Mouse (Mus musculus) heart, adult 2 months (tissue): Measurements from ENCODE around the gene Bcas1. TPM values are rescaled to one million over a fixed set of nuclear protein-coding genes. Genes with fewer than 3 reads are reported as not detected.
A peak's percentile ranks its signal among the peaks of the same experiment; 100 is the strongest.

Source experiments
- DNase-seq, 2 experiments: peaks; one replicate each; pipeline ENCODE4 v3.0.0; 2021
- H3K27ac ChIP-seq: fragments of 200-600 bp; 2 replicates; pipeline ENCODE4 v1.8.1; 2022
- H3K27me3 ChIP-seq: fragments of 200-500 bp; 2 replicates; pipeline ENCODE4 v1.6.1; 2012; ENCODE audit warnings: mild to moderate bottlenecking, low read length, inconsistent platforms, mixed read lengths; ENCODE audit not compliant: control insufficient read depth, insufficient read depth
- H3K36me3 ChIP-seq: fragments of 200-500 bp; 2 replicates; pipeline ENCODE4 v1.6.1; 2012; ENCODE audit warnings: low read length, inconsistent platforms; ENCODE audit not compliant: control insufficient read depth, insufficient read depth
- H3K4me1 ChIP-seq: fragments of 200-500 bp; 2 replicates; pipeline ENCODE4 v1.6.1; 2011; ENCODE audit warnings: low read length; ENCODE audit not compliant: control insufficient read depth, insufficient read depth
- H3K4me3 ChIP-seq: fragments of 200-600 bp; 2 replicates; pipeline ENCODE4 v1.8.1; 2022
- H3K79me2 ChIP-seq: fragments of 200-500 bp; replicated peaks from 2 replicates; pipeline ENCODE4 v1.6.1; 2012; ENCODE audit warnings: mild to moderate bottlenecking, inconsistent platforms, low read length, moderate library complexity, mixed read lengths; ENCODE audit not compliant: control insufficient read depth, insufficient read depth
- H3K9ac ChIP-seq: fragments of 200-500 bp; 2 replicates; pipeline ENCODE4 v1.6.1; 2012; ENCODE audit warnings: low read depth, mild to moderate bottlenecking, control low read depth, inconsistent platforms, low read length, mixed read lengths
- CTCF ChIP-seq: fragments of 200-600 bp; IDR thresholded peaks from 2 replicates; pipeline ENCODE4 v1.8.1; 2022; ENCODE audit warnings: antibody characterized with exemption, mild to moderate bottlenecking, moderate library complexity
- EP300 ChIP-seq: fragments of 200-500 bp; IDR thresholded peaks from 2 replicates; pipeline ENCODE4 v1.6.1; 2011; ENCODE audit warnings: low read depth, low read length, control low read depth; ENCODE audit not compliant: insufficient read depth
- POLR2A ChIP-seq: fragments of 200-500 bp; IDR thresholded peaks from 2 replicates; pipeline ENCODE4 v1.6.1; 2011; ENCODE audit warnings: mild to moderate bottlenecking, low read depth, low read length, control low read depth; ENCODE audit not compliant: insufficient read depth
- WGBS: fragments of 180-500 bp; shearing (Covaris S2); methylation state at CpG from one replicate; pipeline ENCODE4 v1.1.7; 2018; 5-methylcytosine and 5-hydroxymethylcytosine counted together
- intact Hi-C: fragments of 180-260 bp; cut with DNase I; formaldehyde crosslinking; loops from one replicate; pipeline ENCODE4 v1.15.1; 2025
- polyA plus RNA-seq: library from polyadenylated mRNA; depleted of rRNA; stranded (reverse); fragments of >200 nt; gene quantifications from 2 replicates; pipeline ENCODE4 v1.2.3, GENCODE M21; 2012
- total RNA-seq, 2 experiments: library from RNA; stranded (reverse); gene quantifications; 2 replicates each; pipeline ENCODE4 v1.2.3; 2021

Bcas1 gene
- total and polyA plus RNA-seq, 3 experiments = 0.14 to 1.1 (median 0.26) TPM

- WGBS = 1% methylated on average over 17 of the region's 17 CpGs
- TF ChIP-seq CTCF (peak; percentile 99; the same call in 1 of the 2 replicates), EP300 (peak; percentile 75; the same call in 1 of the 2 replicates), POLR2A (no peak)
- peak; percentile 73 to 80 for DNase-seq
- peak overlapping the region; percentile 25; the same call in 1 of the 2 replicates for H3K4me3 ChIP-seq
- no peak overlapping the region for H3K9ac ChIP-seq
- H3K36me3 ChIP-seq = no peaks in the 10 kb centered on the region
- intact Hi-C loops = loop anchor here (1.0 to 5.0 kb wide), 2 partner anchors 46 to 284 kb away; no protein-coding TSS in a partner anchor
- no peak overlapping the region for H3K27ac ChIP-seq
- no peaks in the 10 kb centered on the region for H3K79me2 ChIP-seq
- H3K4me1 ChIP-seq = peaks cover 2% of the 10 kb centered on the region; the same call in 1 of the 2 replicates
- H3K27me3 ChIP-seq = no peaks in the 10 kb centered on the region
These were observed 26.3 kb downstream of the Bcas1 start for GRCm38 (mm10) chr2:170401211-170401799.

- H3K4me1 ChIP-seq = peaks cover 2% of the 10 kb centered on the region; the same call in 1 of the 2 replicates
- H3K4me3 ChIP-seq = no peak overlapping the region
- 9% methylated on average over 10 of the region's 10 CpGs for WGBS
- TF ChIP-seq EP300 (no peak), CTCF (no peak), POLR2A (no peak)
- intact Hi-C loops = loop anchor here (1.0 to 5.0 kb wide), 2 partner anchors 45 to 283 kb away; no protein-coding TSS in a partner anchor
- H3K36me3 ChIP-seq = no peaks in the 10 kb centered on the region
- H3K27ac ChIP-seq = no peak overlapping the region
- no peaks in the 10 kb centered on the region for H3K79me2 ChIP-seq
- no peak for DNase-seq
- H3K9ac ChIP-seq = no peak overlapping the region
- no peaks in the 10 kb centered on the region for H3K27me3 ChIP-seq
These were observed 27.0 kb downstream of the Bcas1 start for GRCm38 (mm10) chr2:170400666-170401065.

- Histone ChIP-seq H3K4me3 (no peak overlapping the region), H3K4me1 (no peaks in the 10 kb centered on the region), H3K79me2 (no peaks in the 10 kb centered on the region), H3K9ac (no peak overlapping the region), H3K27me3 (no peaks in the 10 kb centered on the region), H3K27ac (no peak overlapping the region), H3K36me3 (no peaks in the 10 kb centered on the region)
- intact Hi-C loops = no loop called here
- WGBS = 83% methylated on average over 1 of the region's 1 CpGs
- TF ChIP-seq CTCF = no peak
- no peak for TF ChIP-seq POLR2A
- no peak for TF ChIP-seq EP300
- no peak for DNase-seq
These were observed 35.7 kb downstream of the Bcas1 start for GRCm38 (mm10) chr2:170391994-170392393.

- no peak for DNase-seq
- H3K27me3 ChIP-seq = no peaks in the 10 kb centered on the region
- H3K27ac ChIP-seq = no peak overlapping the region
- intact Hi-C loops = no loop called here
- H3K4me3 ChIP-seq = no peak overlapping the region
- no peaks in the 10 kb centered on the region for H3K36me3 ChIP-seq
- no peaks in the 10 kb centered on the region for H3K4me1 ChIP-seq
- H3K79me2 ChIP-seq = no peaks in the 10 kb centered on the region
- TF ChIP-seq POLR2A = no peak
- TF ChIP-seq CTCF = no peak
- TF ChIP-seq EP300 = no peak
- 42% methylated on average over 5 of the region's 5 CpGs for WGBS
- no peak overlapping the region for H3K9ac ChIP-seq
These were observed 39.3 kb downstream of the Bcas1 start for GRCm38 (mm10) chr2:170388320-170388719.

GRCm38 (mm10) chr2:170385556-170385955 lies 42.1 kb downstream of the Bcas1 start:
- no peak for DNase-seq
- TF ChIP-seq POLR2A (no peak), EP300 (no peak), CTCF (no peak)
- no peaks in the 10 kb centered on the region for H3K4me1 ChIP-seq
- H3K4me3 ChIP-seq = no peak overlapping the region
- no peak overlapping the region for H3K9ac ChIP-seq
- H3K36me3 ChIP-seq = no peaks in the 10 kb centered on the region
- intact Hi-C loops = no loop called here
- H3K27me3 ChIP-seq = no peaks in the 10 kb centered on the region
- no peaks in the 10 kb centered on the region for H3K79me2 ChIP-seq
- no peak overlapping the region for H3K27ac ChIP-seq
- WGBS = 100% methylated on average over 1 of the region's 1 CpGs

- no peak for TF ChIP-seq EP300
- TF ChIP-seq CTCF = no peak
- TF ChIP-seq POLR2A = no peak
- Histone ChIP-seq H3K79me2 (no peaks in the 10 kb centered on the region), H3K4me3 (no peak overlapping the region), H3K27ac (no peak overlapping the region), H3K27me3 (no peaks in the 10 kb centered on the region), H3K36me3 (no peaks in the 10 kb centered on the region), H3K9ac (no peak overlapping the region), H3K4me1 (no peaks in the 10 kb centered on the region)
- 70% methylated on average over 1 of the region's 1 CpGs for WGBS
- no peak for DNase-seq
- intact Hi-C loops = no loop called here
These were observed 42.9 kb downstream of the Bcas1 start for GRCm38 (mm10) chr2:170384770-170385169.
